Mouse (Mus musculus): Measurements from ENCODE around the gene Lce3e. TPM values are rescaled to one million over a fixed set of nuclear protein-coding genes. Genes with fewer than 3 reads are reported as not detected.

The Lce3e gene
- polyA plus RNA-seq (2015; fragmentation: Nextera tagmentation; extraction: Ambion mirVana): not detected in 2 replicates

- H3K9me3 ChIP-seq (replicated peaks): no peaks in the 10 kb centered on the region
- H3K27ac ChIP-seq: no peak within 1 kb of the TSS
- H3K36me3 ChIP-seq: no peaks in the 10 kb centered on the region
- H3K9ac ChIP-seq: no peak within 1 kb of the TSS
- no peak within 1 kb of the TSS for H3K4me3 ChIP-seq
- no peak for ATAC-seq (replicated peaks; ENCODE audit: insufficient number of reproducible peaks, insufficient read depth, low FRiP score, low read depth)
- H3K27me3 ChIP-seq: no peaks in the 10 kb centered on the region
- H3K4me2 ChIP-seq: no peak within 1 kb of the TSS
- WGBS: 82% methylated on average over 2 of the region's 2 CpGs
- no peaks in the 10 kb centered on the region for H3K4me1 ChIP-seq (replicated peaks)
These were observed at the start of gene Lce3e for GRCm38 (mm10) chr3:92966761-92967160. Gene Lce3e, plus strand, starts transcription at chr3:92967061.

GRCm38 (mm10) chr3:92920364-92920763 lies 46.5 kb upstream of the Lce3e start:
- Histone ChIP-seq H3K4me3 (no peak overlapping the region), H3K9me3 (replicated peaks) (no peaks in the 10 kb centered on the region), H3K4me2 (no peak overlapping the region), H3K9ac (no peak overlapping the region), H3K36me3 (no peaks in the 10 kb centered on the region), H3K4me1 (replicated peaks) (no peaks in the 10 kb centered on the region), H3K27me3 (no peaks in the 10 kb centered on the region), H3K27ac (no peak overlapping the region)
- WGBS: 50% methylated on average over 4 of the region's 4 CpGs
- no peak for ATAC-seq (replicated peaks; ENCODE audit: insufficient number of reproducible peaks, insufficient read depth, low FRiP score, low read depth)

DNA sequence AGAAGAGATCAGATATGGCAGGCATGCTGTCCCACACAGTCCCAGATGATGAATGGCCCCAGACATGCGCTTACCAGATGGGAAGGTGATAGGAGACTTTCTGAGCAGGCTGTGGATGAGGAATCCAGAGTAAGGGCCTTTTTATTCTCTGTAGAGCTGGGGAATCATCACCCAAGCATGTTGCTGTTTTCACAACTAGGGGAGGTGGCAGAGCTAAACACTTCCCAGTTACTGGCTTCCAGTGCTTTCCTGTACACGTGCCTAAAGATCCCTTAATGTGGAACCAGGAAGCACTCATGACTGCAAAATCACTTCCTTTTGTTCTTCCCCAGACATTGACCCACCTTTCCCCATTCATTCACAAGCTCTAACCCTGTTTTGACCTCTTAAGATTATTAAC lies 40.7 kb upstream of the Lce3e start, which contains the start of gene Lce3a:
Lce3a (minus strand) TSS at position 101 of the 400 bp plus-strand sequence.
- H3K9me3 ChIP-seq (replicated peaks): no peaks in the 10 kb centered on the region
- H3K27ac ChIP-seq: no peak within 1 kb of the TSS
- no peaks in the 10 kb centered on the region for H3K4me1 ChIP-seq (replicated peaks)
- no peak within 1 kb of the TSS for H3K9ac ChIP-seq
- WGBS: 55% methylated on average over 2 of the region's 2 CpGs
- no peak within 1 kb of the TSS for H3K4me3 ChIP-seq
- no peak within 1 kb of the TSS for H3K4me2 ChIP-seq
- H3K27me3 ChIP-seq: no peaks in the 10 kb centered on the region
- no peak for ATAC-seq (replicated peaks; ENCODE audit: insufficient number of reproducible peaks, insufficient read depth, low FRiP score, low read depth)
- no peaks in the 10 kb centered on the region for H3K36me3 ChIP-seq

- Histone ChIP-seq H3K9me3 (replicated peaks) (no peaks in the 10 kb centered on the region), H3K27me3 (no peaks in the 10 kb centered on the region), H3K4me3 (no peak within 1 kb of the TSS), H3K36me3 (no peaks in the 10 kb centered on the region), H3K9ac (no peak within 1 kb of the TSS), H3K27ac (no peak within 1 kb of the TSS), H3K4me2 (no peak within 1 kb of the TSS), H3K4me1 (replicated peaks) (no peaks in the 10 kb centered on the region)
- 46% methylated on average over 2 of the region's 2 CpGs for WGBS
- ATAC-seq (replicated peaks; ENCODE audit: insufficient number of reproducible peaks, insufficient read depth, low FRiP score, low read depth): no peak
These were observed 34.2 kb upstream of the Lce3e start, which contains the start of gene Lce3b for GRCm38 (mm10) chr3:92932679-92933078. Gene Lce3b, plus strand, starts transcription at chr3:92932979.

GRCm38 (mm10) chr3:92944186-92944585 lies 22.7 kb upstream of the Lce3e start, which contains the start of gene Lce3c:
Gene Lce3c, plus strand, starts transcription at chr3:92944486.
- Histone ChIP-seq H3K36me3 (no peaks in the 10 kb centered on the region), H3K4me2 (no peak within 1 kb of the TSS), H3K4me1 (replicated peaks) (no peaks in the 10 kb centered on the region), H3K9me3 (replicated peaks) (no peaks in the 10 kb centered on the region), H3K4me3 (no peak within 1 kb of the TSS), H3K27ac (no peak within 1 kb of the TSS), H3K27me3 (no peaks in the 10 kb centered on the region), H3K9ac (no peak within 1 kb of the TSS)
- no peak for ATAC-seq (replicated peaks; ENCODE audit: insufficient number of reproducible peaks, insufficient read depth, low FRiP score, low read depth)
- 64% methylated on average over 1 of the region's 1 CpGs for WGBS

GRCm38 (mm10) chr3:92957090-92957489 lies 9.8 kb upstream of the Lce3e start, which contains the start of gene Lce3d:
Gene Lce3d, plus strand, starts transcription at chr3:92957390.
- 91% methylated on average over 1 of the region's 1 CpGs for WGBS

GRCm38 (mm10) chr3:92978484-92978883 lies 11.6 kb downstream of the Lce3e start:
- Histone ChIP-seq H3K9me3 (replicated peaks) (no peaks in the 10 kb centered on the region), H3K9ac (no peak overlapping the region), H3K27ac (no peak overlapping the region), H3K27me3 (no peaks in the 10 kb centered on the region), H3K4me1 (replicated peaks) (no peaks in the 10 kb centered on the region), H3K4me3 (no peak overlapping the region), H3K4me2 (no peak overlapping the region), H3K36me3 (no peaks in the 10 kb centered on the region)
- WGBS: 62% methylated on average over 2 of the region's 2 CpGs
- ATAC-seq (replicated peaks; ENCODE audit: insufficient number of reproducible peaks, insufficient read depth, low FRiP score, low read depth): no peak

More at GRCm38 (mm10) chr3:92957090-92957489, 9.8 kb upstream of the Lce3e start, which contains the start of gene Lce3d:
- H3K9me3 ChIP-seq (replicated peaks): no peaks in the 10 kb centered on the region
- H3K4me3 ChIP-seq: no peak within 1 kb of the TSS
- no peak within 1 kb of the TSS for H3K27ac ChIP-seq
- no peaks in the 10 kb centered on the region for H3K36me3 ChIP-seq
- H3K4me1 ChIP-seq (replicated peaks): no peaks in the 10 kb centered on the region
- no peak for ATAC-seq (replicated peaks; ENCODE audit: insufficient number of reproducible peaks, insufficient read depth, low FRiP score, low read depth)
- H3K9ac ChIP-seq: no peak within 1 kb of the TSS
- no peak within 1 kb of the TSS for H3K4me2 ChIP-seq
- H3K27me3 ChIP-seq: no peaks in the 10 kb centered on the region

GRCm38 (mm10) chr3:92991926-92992325 lies 25.1 kb downstream of the Lce3e start, which contains the start of gene Lce3f:
Gene Lce3f, plus strand, starts transcription at chr3:92992226.
- Histone ChIP-seq H3K27me3 (no peaks in the 10 kb centered on the region), H3K4me2 (no peak within 1 kb of the TSS), H3K4me1 (replicated peaks) (no peaks in the 10 kb centered on the region), H3K4me3 (no peak within 1 kb of the TSS), H3K36me3 (no peaks in the 10 kb centered on the region), H3K9me3 (replicated peaks) (no peaks in the 10 kb centered on the region), H3K27ac (no peak within 1 kb of the TSS), H3K9ac (no peak within 1 kb of the TSS)
- no peak for ATAC-seq (replicated peaks; ENCODE audit: insufficient number of reproducible peaks, insufficient read depth, low FRiP score, low read depth)

DNA sequence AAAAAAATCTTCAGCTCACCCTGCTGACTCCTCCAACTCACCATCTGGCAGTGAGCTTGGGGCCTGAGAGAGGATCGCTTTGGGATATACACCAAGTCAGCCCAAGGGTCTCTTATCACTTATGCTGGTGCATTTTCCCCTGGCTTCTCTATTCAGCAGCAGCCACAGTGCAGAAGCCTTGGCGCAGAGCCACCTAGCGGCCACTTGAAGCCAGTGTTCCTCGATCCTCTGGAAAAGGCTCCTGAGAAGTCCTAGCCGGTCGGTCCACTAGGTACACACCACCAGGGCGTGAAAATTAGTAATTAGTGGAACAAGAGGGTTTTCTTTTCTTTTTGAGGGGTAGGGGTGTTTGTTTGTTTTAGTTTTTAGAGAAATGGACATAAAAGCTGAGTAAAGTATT lies 31.8 kb downstream of the Lce3e start:
- no peak for ATAC-seq (replicated peaks; ENCODE audit: insufficient number of reproducible peaks, insufficient read depth, low FRiP score, low read depth)
- H3K9me3 ChIP-seq (replicated peaks): no peaks in the 10 kb centered on the region

GRCm38 (mm10) chr3:93000621-93001020 lies 33.8 kb downstream of the Lce3e start:
- Histone ChIP-seq H3K4me3 (no peak overlapping the region), H3K27me3 (no peaks in the 10 kb centered on the region), H3K4me2 (no peak overlapping the region), H3K36me3 (no peaks in the 10 kb centered on the region), H3K9ac (no peak overlapping the region), H3K27ac (no peak overlapping the region), H3K4me1 (replicated peaks) (no peaks in the 10 kb centered on the region), H3K9me3 (replicated peaks) (no peaks in the 10 kb centered on the region)
- 51% methylated on average over 3 of the region's 3 CpGs for WGBS
- no peak for ATAC-seq (replicated peaks; ENCODE audit: insufficient number of reproducible peaks, insufficient read depth, low FRiP score, low read depth)

More for the DNA sequence above, 31.8 kb downstream of the Lce3e start:
- Histone ChIP-seq H3K36me3 (no peaks in the 10 kb centered on the region), H3K27ac (no peak overlapping the region), H3K9ac (no peak overlapping the region), H3K4me3 (no peak overlapping the region), H3K27me3 (no peaks in the 10 kb centered on the region), H3K4me1 (replicated peaks) (no peaks in the 10 kb centered on the region), H3K4me2 (no peak overlapping the region)
- 5% methylated on average over 7 of the region's 7 CpGs for WGBS

GRCm38 (mm10) chr3:93002843-93003242 lies 36.0 kb downstream of the Lce3e start:
- Histone ChIP-seq H3K9me3 (replicated peaks) (no peaks in the 10 kb centered on the region), H3K27me3 (no peaks in the 10 kb centered on the region), H3K4me1 (replicated peaks) (no peaks in the 10 kb centered on the region), H3K9ac (no peak overlapping the region), H3K4me3 (no peak overlapping the region), H3K36me3 (no peaks in the 10 kb centered on the region), H3K4me2 (no peak overlapping the region), H3K27ac (no peak overlapping the region)
- no peak; the same call in 1 of the 2 replicates for ATAC-seq (replicated peaks; ENCODE audit: insufficient number of reproducible peaks, insufficient read depth, low FRiP score, low read depth)
- 63% methylated on average over 4 of the region's 4 CpGs for WGBS

DNA sequence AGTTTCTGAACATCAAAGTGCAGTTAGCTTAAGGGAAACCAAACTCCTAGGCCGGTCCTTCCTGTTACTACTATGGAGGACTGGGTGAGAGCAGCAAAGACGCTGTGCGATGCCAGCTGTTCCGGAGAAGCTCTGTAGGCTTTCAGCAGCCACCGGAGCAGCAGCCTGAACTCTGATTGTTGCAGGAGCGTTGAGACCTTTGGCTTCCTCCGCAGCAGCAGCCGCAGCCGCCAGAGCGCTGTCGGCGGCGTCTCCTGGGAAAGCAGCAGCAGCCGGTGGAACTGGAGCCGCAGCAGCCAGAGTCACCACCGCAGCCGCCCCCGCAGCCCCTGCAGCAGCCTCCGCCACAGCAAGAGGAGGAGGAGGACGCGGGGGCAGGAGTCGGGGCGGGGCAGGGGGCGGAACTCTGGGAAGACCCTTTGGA lies 47.5 kb downstream of the Lce3e start:
- H3K36me3 ChIP-seq: no peaks in the 10 kb centered on the region
- H3K27me3 ChIP-seq: 0 out of 2 replicates have a peak, but pooled peaks cover 5% of the 10 kb centered on the region
- no peaks in the 10 kb centered on the region for H3K4me1 ChIP-seq (replicated peaks)
- no peak overlapping the region for H3K27ac ChIP-seq
- H3K9me3 ChIP-seq (replicated peaks): no peaks in the 10 kb centered on the region
- peak overlapping the region; percentile 42 for H3K9ac ChIP-seq
- ATAC-seq (replicated peaks; ENCODE audit: insufficient number of reproducible peaks, insufficient read depth, low FRiP score, low read depth): 0 out of 2 replicates have a peak, but pooled peaks have one; percentile 39
- peak overlapping the region; percentile 55 for H3K4me3 ChIP-seq
- WGBS: under 1% methylated on average over 24 of the region's 24 CpGs
- H3K4me2 ChIP-seq: peak overlapping the region; percentile 81
